Mouse (Mus musculus): ENCODE measurements around the gene Gnb3.

DNA sequence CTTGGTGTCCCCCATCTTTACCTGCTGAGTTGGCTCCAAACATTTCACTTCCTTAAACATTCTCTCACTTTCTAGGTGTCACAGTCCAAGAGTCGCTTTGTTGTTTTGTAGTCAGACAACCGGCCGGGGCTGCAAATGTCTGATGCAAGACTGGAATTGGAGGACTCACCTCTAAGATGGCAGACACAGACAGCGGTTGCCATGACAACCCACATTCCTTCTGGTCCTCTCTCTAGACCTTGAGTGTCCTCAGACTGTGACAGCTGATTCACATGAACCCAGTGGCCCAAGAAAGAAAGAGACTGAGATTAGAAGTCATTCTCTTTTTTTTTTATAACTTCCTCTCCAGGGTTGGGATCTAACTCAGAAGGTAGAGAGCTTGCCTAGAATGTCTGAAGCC lies 50.6 kb downstream of the Gnb3 start:
- no peak for TF ChIP-seq CTCF (IDR thresholded peaks at IDR 0.05; ENCODE audit: borderline replicate concordance, control insufficient read depth, extremely low read depth, insufficient read depth, low read length, poor library complexity)
- no peak for TF ChIP-seq POLR2A (IDR thresholded peaks at IDR 0.05; ENCODE audit: control insufficient read depth, extremely low read depth, insufficient read depth, low read length, poor library complexity)
